Mouse (Mus musculus) C2C12 (cell line): ENCODE results near the gene Ptges3.

Source experiments
- CEBPB ChIP-seq: IDR thresholded peaks from one replicate; pipeline ENCODE4 v1.6.1; 2011; ENCODE audit warnings: low read depth, mild to moderate bottlenecking, control low read depth, moderate library complexity
- CTCF ChIP-seq: IDR thresholded peaks from one replicate; pipeline ENCODE4 v1.5.1; 2011; ENCODE audit not compliant: control insufficient read depth, insufficient read depth, insufficient read length
- FOSL1 ChIP-seq: IDR thresholded peaks from one replicate; pipeline ENCODE4 v1.8.0; 2011; ENCODE audit warnings: mild to moderate bottlenecking, low read length; ENCODE audit not compliant: poor library complexity, insufficient read depth, severe bottlenecking
- MAX ChIP-seq: IDR thresholded peaks from one replicate; pipeline ENCODE4 v1.6.1; 2011; ENCODE audit warnings: mild to moderate bottlenecking, control low read depth
- MYOD1 ChIP-seq: IDR thresholded peaks from one replicate; pipeline ENCODE4 v1.6.1; 2011; ENCODE audit warnings: low read depth; ENCODE audit not compliant: control insufficient read depth, insufficient read length
- MYOG ChIP-seq: IDR thresholded peaks from one replicate; pipeline ENCODE4 v1.6.1; 2011; ENCODE audit not compliant: control insufficient read depth, insufficient read length; ENCODE audit errors: extremely low read depth
- USF1 ChIP-seq: IDR thresholded peaks from one replicate; pipeline ENCODE4 v1.6.1; 2011; ENCODE audit warnings: low read depth, mild to moderate bottlenecking, control low read depth, moderate library complexity

DNA sequence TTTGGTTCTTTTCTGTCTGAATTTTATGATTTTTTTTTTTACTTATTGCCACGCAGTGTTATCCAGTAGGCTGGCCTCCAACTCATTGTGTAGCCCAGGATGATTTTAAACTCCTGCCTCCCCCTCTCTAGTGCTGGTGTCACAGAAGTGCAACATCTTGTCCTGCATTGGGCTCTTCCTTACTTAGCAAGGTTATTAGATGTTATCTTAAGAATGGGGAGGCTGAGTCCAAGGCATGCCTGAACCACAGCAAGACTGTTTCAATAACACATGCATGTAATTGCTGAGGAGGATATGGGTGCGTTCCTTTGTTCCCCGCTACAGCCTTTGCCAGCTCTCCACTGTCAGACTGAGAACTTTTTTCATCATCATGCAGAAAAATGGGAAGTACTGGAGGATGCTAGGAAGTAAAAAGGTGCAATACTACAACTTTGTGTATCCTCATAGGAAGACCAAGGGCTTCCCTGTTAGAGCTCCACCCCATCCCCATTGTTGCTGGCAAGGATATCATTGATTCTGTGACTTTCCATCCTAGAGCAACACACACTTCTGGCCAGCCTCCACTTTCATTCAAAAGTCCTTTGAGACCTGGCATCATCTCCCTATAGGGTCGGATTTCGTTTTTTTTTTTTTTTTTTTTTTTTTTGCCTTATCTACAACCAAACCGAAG lies 23.2 kb downstream of the Ptges3 start:
- TF ChIP-seq CTCF, result no peak
- no peak for TF ChIP-seq USF1
- TF ChIP-seq FOSL1, result no peak
- TF ChIP-seq CEBPB, result no peak
- no peak for TF ChIP-seq MAX
- TF ChIP-seq MYOD1, result no peak
- TF ChIP-seq MYOG, result no peak
